Mouse (Mus musculus) ES-Bruce4 (cell line): Measurements from ENCODE around the gene Entpd5.

Source experiments
- CTCF ChIP-seq: IDR thresholded peaks from one replicate; pipeline ENCODE4 v1.8.1; 2011; ENCODE audit warnings: low read depth, low read length
- POLR2A ChIP-seq: IDR thresholded peaks from one replicate; pipeline ENCODE4 v1.8.1; 2011; ENCODE audit warnings: low read length; ENCODE audit not compliant: insufficient read depth

DNA sequence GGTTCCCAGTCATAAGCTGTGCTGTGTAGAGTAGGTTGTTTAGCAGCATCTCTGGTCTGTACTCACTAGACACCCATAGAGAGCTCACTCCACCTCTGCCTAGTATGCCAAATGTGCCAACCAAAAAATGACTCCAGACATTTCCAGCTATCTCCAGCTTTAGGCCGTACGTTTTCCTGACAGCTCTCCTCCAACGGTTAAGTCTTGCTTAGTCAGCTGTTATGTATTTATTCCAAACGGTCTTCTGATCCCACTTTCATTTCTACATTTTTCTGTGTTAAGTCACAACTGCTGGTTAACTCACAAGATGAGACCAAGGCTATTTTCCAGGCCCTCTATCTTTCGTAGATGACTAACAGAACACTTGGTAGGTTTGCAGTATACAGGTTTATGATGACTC lies 10.2 kb downstream of the Entpd5 start:
- TF ChIP-seq CTCF (no peak), POLR2A (no peak)
